Mouse (Mus musculus) G1E (cell line): ENCODE measurements at regions not wholly inside any gene's neighbourhood (a gene's known extent, or its start where the extent isn't known, plus 50 kb on each side); places are given as distances from the start of the nearest gene placed in this dataset.

Source experiments
- ATAC-seq: 2 replicates; pipeline ENCODE4 v1.8.0; 2016; ENCODE audit warnings: mild to moderate bottlenecking; ENCODE audit not compliant: insufficient number of reproducible peaks, poor library complexity, low FRiP score, severe bottlenecking; ENCODE audit errors: extremely low read depth
- DNase-seq: peaks from one replicate; pipeline ENCODE4 v3.0.0; 2012; ENCODE audit warnings: low spot score
- H3K27me3 ChIP-seq: 2 replicates; pipeline ENCODE4 v1.6.1; 2012; ENCODE audit warnings: mild to moderate bottlenecking, low read length, inconsistent platforms; ENCODE audit not compliant: insufficient read depth
- H3K36me3 ChIP-seq: replicated peaks from 2 replicates; pipeline ENCODE3; 2012; ENCODE audit warnings: mild to moderate bottlenecking, inconsistent platforms
- H3K4me1 ChIP-seq: 2 replicates; pipeline ENCODE4 v1.6.1; 2012; ENCODE audit warnings: low read depth, low read length, inconsistent platforms, mixed read lengths; ENCODE audit not compliant: insufficient read depth
- H3K4me3 ChIP-seq: 2 replicates; pipeline ENCODE4 v1.5.1; 2012; ENCODE audit warnings: low read depth, mild to moderate bottlenecking, inconsistent platforms, low read length, moderate library complexity, mixed read lengths
- H3K9me3 ChIP-seq: replicated peaks from 2 replicates; pipeline ENCODE4 v1.6.1; 2012; ENCODE audit warnings: inconsistent platforms
- CTCF ChIP-seq: IDR thresholded peaks from 2 replicates; pipeline ENCODE4 v1.5.1; 2012; ENCODE audit warnings: low read depth, low read length, inconsistent platforms, mixed read lengths
- GATA1 ChIP-seq: IDR thresholded peaks from 2 replicates; pipeline ENCODE4 v1.6.1; 2012; ENCODE audit warnings: borderline replicate concordance, low read length, inconsistent platforms, mixed read lengths
- GATA2 ChIP-seq: IDR thresholded peaks from 2 replicates; pipeline ENCODE4 v1.6.1; 2012; ENCODE audit warnings: low read depth, low read length, inconsistent platforms, borderline replicate concordance
- POLR2AphosphoS5 ChIP-seq: IDR thresholded peaks from 2 replicates; pipeline ENCODE4 v1.6.1; 2012; ENCODE audit warnings: low read depth, low read length, inconsistent platforms; ENCODE audit not compliant: insufficient replicate concordance
- TAL1 ChIP-seq: conservative IDR thresholded peaks from 2 replicates; pipeline ENCODE4 v1.6.1; 2012; ENCODE audit warnings: low read depth, low read length, inconsistent platforms, mixed read lengths

GRCm38 (mm10) chr13:51304631-51305030 lies 103.8 kb upstream of the S1pr3 start:
- Histone ChIP-seq H3K4me1 (no peaks in the 10 kb centered on the region), H3K36me3 (no peaks in the 10 kb centered on the region), H3K27me3 (no peaks in the 10 kb centered on the region), H3K9me3 (peaks cover 19% of the 10 kb centered on the region), H3K4me3 (no peak overlapping the region)
- TF ChIP-seq TAL1 (no peak), CTCF (no peak), GATA2 (no peak), POLR2AphosphoS5 (no peak), GATA1 (no peak)
- ATAC-seq, result no peak
- DNase-seq, result no peak

GRCm38 (mm10) chr13:51309446-51309845 lies 99.0 kb upstream of the S1pr3 start:
- ATAC-seq (no peak), DNase-seq (no peak)
- Histone ChIP-seq H3K27me3 (no peaks in the 10 kb centered on the region), H3K36me3 (no peaks in the 10 kb centered on the region), H3K4me3 (no peak overlapping the region), H3K9me3 (peaks cover 31% of the 10 kb centered on the region), H3K4me1 (no peaks in the 10 kb centered on the region)
- TF ChIP-seq GATA1, result no peak

- Histone ChIP-seq H3K4me3 (no peak overlapping the region), H3K36me3 (no peaks in the 10 kb centered on the region), H3K27me3 (no peaks in the 10 kb centered on the region), H3K9me3 (peaks cover 33% of the 10 kb centered on the region), H3K4me1 (no peaks in the 10 kb centered on the region)
- TF ChIP-seq CTCF, result no peak
- DNase-seq (no peak), ATAC-seq (no peak)
These were observed 98.4 kb upstream of the S1pr3 start for GRCm38 (mm10) chr13:51310041-51310440.

GRCm38 (mm10) chr13:51311679-51312255 lies 96.7 kb upstream of the S1pr3 start:
- Histone ChIP-seq H3K36me3 (no peaks in the 10 kb centered on the region), H3K9me3 (peaks cover 44% of the 10 kb centered on the region), H3K4me3 (no peak overlapping the region), H3K4me1 (no peaks in the 10 kb centered on the region), H3K27me3 (no peaks in the 10 kb centered on the region)
- no peak for DNase-seq
- no peak for ATAC-seq
- TF ChIP-seq POLR2AphosphoS5 (no peak), TAL1 (no peak), GATA1 (no peak), GATA2 (no peak), CTCF (no peak)

GRCm38 (mm10) chr13:51313129-51313850 lies 95.1 kb upstream of the S1pr3 start:
- no peak for ATAC-seq
- TF ChIP-seq CTCF (no peak), GATA2 (no peak), POLR2AphosphoS5 (no peak)
- H3K27me3 ChIP-seq, result no peaks in the 10 kb centered on the region
- H3K4me3 ChIP-seq, result no peak overlapping the region
- no peak for DNase-seq
- no peaks in the 10 kb centered on the region for H3K36me3 ChIP-seq
- no peaks in the 10 kb centered on the region for H3K4me1 ChIP-seq
- peaks cover 42% of the 10 kb centered on the region for H3K9me3 ChIP-seq

GRCm38 (mm10) chr13:51314541-51314977 lies 93.9 kb upstream of the S1pr3 start:
- no peaks in the 10 kb centered on the region for H3K36me3 ChIP-seq

GRCm38 (mm10) chr13:51315008-51315778 lies 93.2 kb upstream of the S1pr3 start:
- DNase-seq, result no peak
- no peaks in the 10 kb centered on the region for H3K4me1 ChIP-seq
- TF ChIP-seq GATA2, result no peak
- no peak for TF ChIP-seq TAL1
- no peak for TF ChIP-seq CTCF
- no peak for TF ChIP-seq POLR2AphosphoS5
- no peak for TF ChIP-seq GATA1
- no peaks in the 10 kb centered on the region for H3K36me3 ChIP-seq
- no peak for ATAC-seq
- peaks cover 39% of the 10 kb centered on the region for H3K9me3 ChIP-seq
- H3K27me3 ChIP-seq, result no peaks in the 10 kb centered on the region
- H3K4me3 ChIP-seq, result no peak overlapping the region

More at GRCm38 (mm10) chr13:51314541-51314977, 93.9 kb upstream of the S1pr3 start:
- no peak for ATAC-seq
- Histone ChIP-seq H3K4me1 (no peaks in the 10 kb centered on the region), H3K4me3 (no peak overlapping the region), H3K9me3 (peaks cover 40% of the 10 kb centered on the region), H3K27me3 (no peaks in the 10 kb centered on the region)
- no peak for DNase-seq
- TF ChIP-seq CTCF (no peak), GATA1 (no peak), GATA2 (no peak), TAL1 (no peak)
